Mouse (Mus musculus): ENCODE results near the gene Fam214a.

GRCm38 (mm10) chr9:74973154-74973553 is 20.5 kb downstream of the Fam214a start:
- TF ChIP-seq CTCF (IDR thresholded peaks at IDR 0.05; ENCODE audit: low read depth) (no peak), EP300 (IDR thresholded peaks at IDR 0.05; ENCODE audit: low read depth) (no peak)
